Mouse (Mus musculus) gastrocnemius, adult 2 months (tissue): ENCODE data around the gene Fbxo31. TPM values are rescaled to one million over a fixed set of nuclear protein-coding genes. Genes with fewer than 3 reads are reported as not detected.

Experiments used
- DNase-seq: peaks from one replicate; pipeline ENCODE4 v3.0.0; 2022
- H3K27ac ChIP-seq: fragments of 200-600 bp; 2 replicates; pipeline ENCODE4 v1.8.1; 2022; ENCODE audit warnings: mild to moderate bottlenecking
- H3K4me3 ChIP-seq: fragments of 200-600 bp; 2 replicates; pipeline ENCODE4 v1.8.1; 2022; ENCODE audit warnings: mild to moderate bottlenecking, moderate library complexity
- CTCF ChIP-seq: fragments of 200-600 bp; IDR thresholded peaks from 2 replicates; pipeline ENCODE4 v1.8.1; 2022; ENCODE audit warnings: antibody characterized with exemption, mild to moderate bottlenecking, moderate library complexity
- intact Hi-C: fragments of 180-260 bp; cut with DNase I; formaldehyde crosslinking; loops from one replicate; pipeline ENCODE4 v1.15.1; 2025
- total RNA-seq, 2 experiments: library from RNA; stranded (reverse); gene quantifications; 2 replicates each; pipeline ENCODE4 v1.2.3; 2021

Fbxo31 gene
- total RNA-seq, 2 experiments from 2014 or later: 141 to 165 TPM

GRCm38 (mm10) chr8:121541862-121542261 lies 36.7 kb downstream of the Fbxo31 start:
- no peak for TF ChIP-seq CTCF
- intact Hi-C loops: no loop called here
- H3K4me3 ChIP-seq: no peak overlapping the region

GRCm38 (mm10) chr8:121532381-121532780 lies 46.2 kb downstream of the Fbxo31 start:
- peak; percentile 61 for TF ChIP-seq CTCF
- DNase-seq: no peak
- Histone ChIP-seq H3K27ac (no peak overlapping the region), H3K4me3 (no peak overlapping the region)
- intact Hi-C loops: no loop called here

More at GRCm38 (mm10) chr8:121541862-121542261, 36.7 kb downstream of the Fbxo31 start:
- no peak for DNase-seq
- H3K27ac ChIP-seq: no peak overlapping the region

GRCm38 (mm10) chr8:121530639-121531038 lies 48.0 kb downstream of the Fbxo31 start:
- no peak for DNase-seq
- no peak overlapping the region for H3K4me3 ChIP-seq
- no peak for TF ChIP-seq CTCF
- intact Hi-C loops: no loop called here
- no peak overlapping the region for H3K27ac ChIP-seq

GRCm38 (mm10) chr8:121528790-121529189 lies 49.8 kb downstream of the Fbxo31 start:
- DNase-seq: no peak
- no peak for TF ChIP-seq CTCF
- H3K4me3 ChIP-seq: no peak overlapping the region
- no peak overlapping the region for H3K27ac ChIP-seq
- intact Hi-C loops: no loop called here

- TF ChIP-seq CTCF: no peak
- intact Hi-C loops: no loop called here
- H3K4me3 ChIP-seq: no peak overlapping the region
- DNase-seq: no peak
- no peak overlapping the region for H3K27ac ChIP-seq
Observed at GRCm38 (mm10) chr8:121527751-121528150, 50.9 kb downstream of the Fbxo31 start.

- intact Hi-C loops: no loop called here
- no peak overlapping the region for H3K4me3 ChIP-seq
- DNase-seq: no peak
- TF ChIP-seq CTCF: no peak
- H3K27ac ChIP-seq: no peak overlapping the region
Observed at GRCm38 (mm10) chr8:121526811-121527550, 51.6 kb downstream of the Fbxo31 start.

GRCm38 (mm10) chr8:121525111-121525818 lies 53.3 kb downstream of the Fbxo31 start:
- Histone ChIP-seq H3K4me3 (no peak overlapping the region), H3K27ac (no peak overlapping the region)
- intact Hi-C loops: no loop called here
- DNase-seq: no peak
- TF ChIP-seq CTCF: no peak

GRCm38 (mm10) chr8:121513429-121513828 lies 65.2 kb downstream of the Fbxo31 start:
- peak; percentile 80 for DNase-seq
- intact Hi-C loops: loop anchor here (1.0 to 5.0 kb wide), 2 partner anchors 116 to 400 kb away; no protein-coding TSS in a partner anchor
- H3K27ac ChIP-seq: no peak overlapping the region
- H3K4me3 ChIP-seq: no peak overlapping the region
- peak; percentile 96; the same call in 1 of the 2 replicates for TF ChIP-seq CTCF

GRCm38 (mm10) chr8:121511751-121512150 lies 66.9 kb downstream of the Fbxo31 start:
- intact Hi-C loops: loop anchor here (5.0 kb wide), 1 partner anchor 114 kb away; no protein-coding TSS in a partner anchor
- no peak for DNase-seq
- TF ChIP-seq CTCF: no peak
- no peak overlapping the region for H3K4me3 ChIP-seq
- H3K27ac ChIP-seq: no peak overlapping the region

Other genes with a start within 250 kb of the Fbxo31 start
- gene 1700018B08Rik, start 34.5 kb downstream of the Fbxo31 start, total RNA-seq: not detected
- 100 to 1,000 TPM; 166 to 175 TPM for gene Map1lc3b, start 11.6 kb upstream of the Fbxo31 start, total RNA-seq
- 10 to 100 TPM; 18.8 to 22.3 TPM for gene Zcchc14, start 74.1 kb upstream of the Fbxo31 start, total RNA-seq
- not detected for gene Jph3, start 150.8 kb upstream of the Fbxo31 start, total RNA-seq